Mouse (Mus musculus) stomach, embryonic 14.5 days (tissue): Measurements from ENCODE around the gene Gm42878. TPM values are rescaled to one million over a fixed set of nuclear protein-coding genes. Genes with fewer than 3 reads are reported as not detected.

Experiments
- ATAC-seq: fragments of 200-750 bp; cut with Nextera tagmentation; 2 replicates; pipeline ENCODE4 v1.8.0; 2017; ENCODE audit warnings: low read depth, moderate TSS enrichment; ENCODE audit not compliant: insufficient number of reproducible peaks, insufficient read depth, low FRiP score
- H3K27ac ChIP-seq: fragments of 300-500 bp; sonication (generic); 2 replicates; pipeline ENCODE4 v1.5.1; 2014; ENCODE audit warnings: mild to moderate bottlenecking, low read length, moderate library complexity, mixed read lengths
- H3K27me3 ChIP-seq: fragments of 300-500 bp; sonication (generic); 2 replicates; pipeline ENCODE4 v1.6.1; 2014; ENCODE audit warnings: low read length, control low read depth, mixed read lengths; ENCODE audit not compliant: control insufficient read depth, insufficient read depth
- H3K36me3 ChIP-seq: fragments of 300-500 bp; sonication (generic); 2 replicates; pipeline ENCODE4 v1.6.1; 2014; ENCODE audit warnings: mild to moderate bottlenecking, control low read depth, low read length, moderate library complexity, mixed read lengths; ENCODE audit not compliant: control insufficient read depth, insufficient read depth
- H3K4me1 ChIP-seq: fragments of 300-500 bp; sonication (generic); 2 replicates; pipeline ENCODE4 v1.6.1; 2014; ENCODE audit warnings: low read length, control low read depth, mixed read lengths; ENCODE audit not compliant: control insufficient read depth, insufficient read depth
- H3K4me2 ChIP-seq: fragments of 300-500 bp; sonication (generic); replicated peaks from 2 replicates; pipeline ENCODE4 v1.6.1; 2014; ENCODE audit warnings: low read depth, low read length, control low read depth
- H3K4me3 ChIP-seq: fragments of 300-500 bp; sonication (generic); 2 replicates; pipeline ENCODE4 v1.5.1; 2014; ENCODE audit warnings: low read depth, low read length, control low read depth
- H3K9ac ChIP-seq: fragments of 300-500 bp; sonication (generic); replicated peaks from 2 replicates; pipeline ENCODE4 v1.6.1; 2014; ENCODE audit warnings: low read depth, mild to moderate bottlenecking, control low read depth, low read length, moderate library complexity, mixed read lengths
- H3K9me3 ChIP-seq: fragments of 300-500 bp; sonication (generic); 2 replicates; pipeline ENCODE4 v1.6.1; 2016; ENCODE audit warnings: low read depth, low read length, control low read depth; ENCODE audit not compliant: control insufficient read depth
- WGBS: fragments of 180-500 bp; shearing (Covaris S2); extraction: QIAGEN DNeasy Blood & Tissue Kit; methylation state at CpG from one replicate; pipeline ENCODE4 v1.1.7; 2014; 5-methylcytosine and 5-hydroxymethylcytosine counted together
- polyA plus RNA-seq: library from polyadenylated mRNA; unstranded; fragments of >200 nt; fragmentation: Nextera tagmentation; extraction: Ambion mirVana; gene quantifications from 2 replicates; pipeline ENCODE4 v1.2.1, GENCODE M21; 2014

Gene Gm42878
- polyA plus RNA-seq, 1 experiment from 2014 or later = 0.87 TPM

- H3K9ac ChIP-seq = no peak overlapping the region
- ATAC-seq = no peak
- H3K4me2 ChIP-seq = no peak overlapping the region
- H3K36me3 ChIP-seq = peaks cover 20% of the 10 kb centered on the region
- H3K4me3 ChIP-seq = no peak overlapping the region
- H3K4me1 ChIP-seq = no peaks in the 10 kb centered on the region
- H3K9me3 ChIP-seq = no peaks in the 10 kb centered on the region
- no peak overlapping the region for H3K27ac ChIP-seq
- no peaks in the 10 kb centered on the region for H3K27me3 ChIP-seq
- 75% methylated on average over 1 of the region's 1 CpGs for WGBS
Measured at GRCm38 (mm10) chr5:121570787-121571186, 25.5 kb upstream of the Gm42878 start.

GRCm38 (mm10) chr5:121569881-121570420 is 24.7 kb upstream of the Gm42878 start:
- no peak overlapping the region for H3K27ac ChIP-seq
- H3K27me3 ChIP-seq = no peaks in the 10 kb centered on the region
- H3K9ac ChIP-seq = no peak overlapping the region
- H3K9me3 ChIP-seq = no peaks in the 10 kb centered on the region
- no peak overlapping the region for H3K4me3 ChIP-seq
- no peak for ATAC-seq
- H3K4me1 ChIP-seq = no peaks in the 10 kb centered on the region
- WGBS = 78% methylated on average over 8 of the region's 9 CpGs
- H3K36me3 ChIP-seq = peaks cover 20% of the 10 kb centered on the region
- H3K4me2 ChIP-seq = no peak overlapping the region

- Histone ChIP-seq H3K27me3 (no peaks in the 10 kb centered on the region), H3K27ac (no peak overlapping the region), H3K36me3 (peaks cover 6% of the 10 kb centered on the region), H3K4me2 (no peak overlapping the region), H3K9me3 (no peaks in the 10 kb centered on the region), H3K9ac (no peak overlapping the region), H3K4me1 (no peaks in the 10 kb centered on the region), H3K4me3 (no peak overlapping the region)
- WGBS = 88% methylated on average over 16 of the region's 16 CpGs
- ATAC-seq = no peak
Measured at GRCm38 (mm10) chr5:121566035-121566681, 20.9 kb upstream of the Gm42878 start.

GRCm38 (mm10) chr5:121564468-121564895 is 19.2 kb upstream of the Gm42878 start:
- Histone ChIP-seq H3K27me3 (no peaks in the 10 kb centered on the region), H3K4me1 (no peaks in the 10 kb centered on the region), H3K36me3 (peaks cover 6% of the 10 kb centered on the region; the same call in 1 of the 2 replicates), H3K9me3 (no peaks in the 10 kb centered on the region), H3K4me2 (peak overlapping the region; percentile 27; the same call in 1 of the 2 replicates), H3K27ac (no peak overlapping the region), H3K4me3 (no peak overlapping the region), H3K9ac (no peak overlapping the region)
- 9% methylated on average over 11 of the region's 11 CpGs for WGBS
- ATAC-seq = no peak

GRCm38 (mm10) chr5:121562436-121562835 is 17.2 kb upstream of the Gm42878 start:
- WGBS = 82% methylated on average over 3 of the region's 3 CpGs
- ATAC-seq = no peak
- no peak overlapping the region for H3K4me3 ChIP-seq
- H3K4me2 ChIP-seq = no peak overlapping the region
- H3K27me3 ChIP-seq = no peaks in the 10 kb centered on the region
- H3K9ac ChIP-seq = no peak overlapping the region
- H3K4me1 ChIP-seq = no peaks in the 10 kb centered on the region
- H3K9me3 ChIP-seq = no peaks in the 10 kb centered on the region
- H3K36me3 ChIP-seq = no peaks in the 10 kb centered on the region; the same call in 1 of the 2 replicates
- no peak overlapping the region for H3K27ac ChIP-seq

- Histone ChIP-seq H3K4me1 (peaks cover 6% of the 10 kb centered on the region), H3K36me3 (no peaks in the 10 kb centered on the region), H3K9me3 (no peaks in the 10 kb centered on the region), H3K9ac (no peak overlapping the region), H3K4me2 (no peak overlapping the region), H3K4me3 (no peak overlapping the region), H3K27me3 (no peaks in the 10 kb centered on the region), H3K27ac (no peak overlapping the region)
- 86% methylated on average over 7 of the region's 7 CpGs for whole genome bisulfite sequencing
- ATAC-seq = no peak
Measured at GRCm38 (mm10) chr5:121549196-121549595, 3.9 kb upstream of the Gm42878 start.

GRCm38 (mm10) chr5:121547084-121547483 is 1.8 kb upstream of the Gm42878 start:
- WGBS = 93% methylated on average over 3 of the region's 3 CpGs
- ATAC-seq = no peak
- Histone ChIP-seq H3K27me3 (no peaks in the 10 kb centered on the region), H3K36me3 (no peaks in the 10 kb centered on the region), H3K27ac (no peak overlapping the region), H3K4me2 (no peak overlapping the region), H3K9me3 (no peaks in the 10 kb centered on the region), H3K4me3 (no peak overlapping the region), H3K4me1 (peaks cover 10% of the 10 kb centered on the region), H3K9ac (no peak overlapping the region)

- Histone ChIP-seq H3K36me3 (no peaks in the 10 kb centered on the region), H3K4me2 (peak overlapping the region; percentile 52), H3K9me3 (no peaks in the 10 kb centered on the region), H3K4me1 (peaks cover 10% of the 10 kb centered on the region), H3K27ac (peak overlapping the region; percentile 87; the same call in 1 of the 2 replicates), H3K4me3 (peak overlapping the region; percentile 100), H3K9ac (peak overlapping the region; percentile 99), H3K27me3 (no peaks in the 10 kb centered on the region)
- no peak for ATAC-seq
- WGBS = 22% methylated on average over 6 of the region's 6 CpGs
Measured at GRCm38 (mm10) chr5:121546530-121546895, 1.2 kb upstream of the Gm42878 start.
